Mouse (Mus musculus) megakaryocyte, embryonic 14.5 days (primary cell): ENCODE results near the gene 4930544D05Rik.

ENCODE experiments used
- FLI1 ChIP-seq: IDR thresholded peaks from 2 replicates; pipeline ENCODE4 v1.6.1; 2012; ENCODE audit warnings: low read length, inconsistent platforms, mixed read lengths
- GATA1 ChIP-seq: IDR thresholded peaks from 3 replicates; pipeline ENCODE4 v1.6.1; 2012; ENCODE audit warnings: mixed read lengths, low read length, inconsistent platforms, borderline replicate concordance

DNA sequence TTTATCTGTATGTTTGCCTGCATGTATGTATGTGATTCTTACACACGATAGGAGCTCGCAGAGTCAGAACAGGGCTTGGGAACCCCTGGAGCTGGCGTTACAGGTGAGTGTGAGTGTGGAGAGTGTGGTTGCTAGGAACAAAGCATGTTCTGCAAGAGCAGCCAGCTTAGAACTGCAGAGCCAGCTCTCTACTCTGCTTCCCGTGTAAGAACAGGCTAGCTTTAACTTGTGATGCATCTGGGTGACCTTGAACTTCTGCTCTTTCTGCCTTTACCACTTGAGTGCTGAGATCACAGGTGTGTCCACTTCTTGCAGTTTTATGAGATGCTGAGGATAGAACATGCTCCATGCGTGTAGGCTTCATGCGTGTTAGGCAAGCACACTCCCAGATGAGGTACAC, 36.7 kb upstream of the 4930544D05Rik start:
- no peak for TF ChIP-seq GATA1
- TF ChIP-seq FLI1: no peak
